Mouse (Mus musculus) testis, adult 2 months (tissue): ENCODE data around the gene Rint1.

Source experiments
- CTCF ChIP-seq: fragments of 200-500 bp; IDR thresholded peaks from 2 replicates; pipeline ENCODE4 v1.5.1; 2012; ENCODE audit warnings: low read depth, mild to moderate bottlenecking, inconsistent platforms, low read length, moderate library complexity; ENCODE audit not compliant: control insufficient read depth, insufficient read depth, insufficient replicate concordance
- POLR2A ChIP-seq: fragments of 200-500 bp; IDR thresholded peaks from 2 replicates; pipeline ENCODE4 v1.6.1; 2012; ENCODE audit warnings: low read depth, mild to moderate bottlenecking, inconsistent platforms, low read length, moderate library complexity; ENCODE audit not compliant: control insufficient read depth

DNA sequence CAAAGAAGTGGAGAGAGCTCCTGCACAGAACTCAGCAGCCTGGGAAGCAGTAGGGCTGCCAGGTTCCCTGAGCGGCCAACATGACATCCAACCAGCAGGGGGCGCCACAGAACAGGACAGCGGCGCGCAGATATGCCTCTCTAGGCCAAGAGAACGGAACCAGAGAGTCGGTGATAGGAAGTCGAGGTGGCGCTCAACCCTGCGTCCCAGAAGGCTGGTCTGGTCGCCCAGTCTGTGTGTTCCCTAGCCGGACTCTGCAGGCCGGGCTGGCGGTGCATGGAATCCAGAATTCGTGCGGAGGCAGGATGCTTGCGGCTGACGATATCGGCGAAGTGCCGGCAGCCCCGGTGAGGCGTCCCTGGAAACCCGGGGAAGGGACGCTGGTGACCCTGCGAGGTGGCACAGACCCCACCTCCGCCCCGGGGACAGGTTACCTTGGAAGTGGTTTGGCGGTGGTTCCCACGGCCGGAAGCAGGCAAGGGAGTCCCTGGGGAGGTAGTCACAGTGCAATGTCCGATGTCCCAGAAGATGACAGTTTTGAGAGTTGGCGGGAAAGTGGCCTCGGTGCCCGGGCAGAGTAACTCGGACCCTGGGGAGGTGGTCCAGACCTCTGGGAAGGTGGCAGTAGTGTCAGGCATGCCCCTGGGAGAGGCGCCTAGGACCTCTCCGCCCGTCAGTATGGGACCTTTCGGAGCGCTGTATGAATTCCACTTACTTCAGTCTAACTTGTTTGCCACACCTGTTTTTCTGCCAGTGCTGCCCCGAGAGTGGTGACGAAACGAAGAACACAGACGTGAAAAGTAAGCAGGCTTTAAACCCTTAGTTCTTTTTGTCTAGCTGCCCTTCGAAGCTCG lies at the start of gene Rint1:
- peak; percentile 99 for TF ChIP-seq CTCF
- peak; percentile 99 for TF ChIP-seq POLR2A
